Mouse (Mus musculus) heart, adult 2 months (tissue): Measurements from ENCODE around the gene Ntrk3. TPM values are rescaled to one million over a fixed set of nuclear protein-coding genes. Genes with fewer than 3 reads are reported as not detected.

ENCODE experiments used
- DNase-seq, 2 experiments: peaks; one replicate each; pipeline ENCODE4 v3.0.0; 2021
- H3K27ac ChIP-seq: fragments of 200-600 bp; 2 replicates; pipeline ENCODE4 v1.8.1; 2022
- H3K27me3 ChIP-seq: fragments of 200-500 bp; 2 replicates; pipeline ENCODE4 v1.6.1; 2012; ENCODE audit warnings: mild to moderate bottlenecking, low read length, inconsistent platforms, mixed read lengths; ENCODE audit not compliant: control insufficient read depth, insufficient read depth
- H3K36me3 ChIP-seq: fragments of 200-500 bp; 2 replicates; pipeline ENCODE4 v1.6.1; 2012; ENCODE audit warnings: low read length, inconsistent platforms; ENCODE audit not compliant: control insufficient read depth, insufficient read depth
- H3K4me1 ChIP-seq: fragments of 200-500 bp; 2 replicates; pipeline ENCODE4 v1.6.1; 2011; ENCODE audit warnings: low read length; ENCODE audit not compliant: control insufficient read depth, insufficient read depth
- H3K4me3 ChIP-seq: fragments of 200-600 bp; 2 replicates; pipeline ENCODE4 v1.8.1; 2022
- H3K79me2 ChIP-seq: fragments of 200-500 bp; replicated peaks from 2 replicates; pipeline ENCODE4 v1.6.1; 2012; ENCODE audit warnings: mild to moderate bottlenecking, inconsistent platforms, low read length, moderate library complexity, mixed read lengths; ENCODE audit not compliant: control insufficient read depth, insufficient read depth
- H3K9ac ChIP-seq: fragments of 200-500 bp; 2 replicates; pipeline ENCODE4 v1.6.1; 2012; ENCODE audit warnings: low read depth, mild to moderate bottlenecking, control low read depth, inconsistent platforms, low read length, mixed read lengths
- CTCF ChIP-seq: fragments of 200-600 bp; IDR thresholded peaks from 2 replicates; pipeline ENCODE4 v1.8.1; 2022; ENCODE audit warnings: antibody characterized with exemption, mild to moderate bottlenecking, moderate library complexity
- EP300 ChIP-seq: fragments of 200-500 bp; IDR thresholded peaks from 2 replicates; pipeline ENCODE4 v1.6.1; 2011; ENCODE audit warnings: low read depth, low read length, control low read depth; ENCODE audit not compliant: insufficient read depth
- POLR2A ChIP-seq: fragments of 200-500 bp; IDR thresholded peaks from 2 replicates; pipeline ENCODE4 v1.6.1; 2011; ENCODE audit warnings: mild to moderate bottlenecking, low read depth, low read length, control low read depth; ENCODE audit not compliant: insufficient read depth
- WGBS: fragments of 180-500 bp; shearing (Covaris S2); methylation state at CpG from one replicate; pipeline ENCODE4 v1.1.7; 2018; 5-methylcytosine and 5-hydroxymethylcytosine counted together
- intact Hi-C: fragments of 180-260 bp; cut with DNase I; formaldehyde crosslinking; loops from one replicate; pipeline ENCODE4 v1.15.1; 2025
- polyA plus RNA-seq: library from polyadenylated mRNA; depleted of rRNA; stranded (reverse); fragments of >200 nt; gene quantifications from 2 replicates; pipeline ENCODE4 v1.2.3, GENCODE M21; 2012
- total RNA-seq, 2 experiments: library from RNA; stranded (reverse); gene quantifications; 2 replicates each; pipeline ENCODE4 v1.2.3; 2021

Ntrk3 gene
- total and polyA plus RNA-seq, 3 experiments, result 1.4 to 9.1 (median 1.8) TPM

GRCm38 (mm10) chr7:78220949-78221348 is 516.9 kb downstream of the Ntrk3 start:
- H3K4me1 ChIP-seq, result no peaks in the 10 kb centered on the region
- no peak overlapping the region for H3K9ac ChIP-seq
- DNase-seq, result no peak
- H3K27me3 ChIP-seq, result no peaks in the 10 kb centered on the region
- intact Hi-C loops, result no loop called here
- no peak overlapping the region for H3K27ac ChIP-seq
- H3K36me3 ChIP-seq, result no peaks in the 10 kb centered on the region
- WGBS, result 47% methylated on average over 4 of the region's 4 CpGs
- H3K79me2 ChIP-seq, result no peaks in the 10 kb centered on the region
- no peak for TF ChIP-seq POLR2A
- no peak for TF ChIP-seq EP300
- TF ChIP-seq CTCF, result no peak
- no peak overlapping the region for H3K4me3 ChIP-seq

- 20% methylated on average over 17 of the region's 17 CpGs for WGBS
Measured at GRCm38 (mm10) chr7:78190931-78191653, 546.7 kb downstream of the Ntrk3 start.

GRCm38 (mm10) chr7:78185578-78185977 is 552.2 kb downstream of the Ntrk3 start:
- no peak overlapping the region for H3K9ac ChIP-seq
- intact Hi-C loops, result no loop called here
- H3K4me1 ChIP-seq, result no peaks in the 10 kb centered on the region
- H3K79me2 ChIP-seq, result no peaks in the 10 kb centered on the region
- DNase-seq, result no peak
- 63% methylated on average over 4 of the region's 4 CpGs for whole genome bisulfite sequencing
- no peaks in the 10 kb centered on the region for H3K27me3 ChIP-seq
- H3K27ac ChIP-seq, result no peak overlapping the region
- TF ChIP-seq POLR2A, result no peak
- no peak for TF ChIP-seq EP300
- no peak for TF ChIP-seq CTCF
- H3K4me3 ChIP-seq, result no peak overlapping the region
- no peaks in the 10 kb centered on the region for H3K36me3 ChIP-seq

More at GRCm38 (mm10) chr7:78190931-78191653, 546.7 kb downstream of the Ntrk3 start:
- Histone ChIP-seq H3K4me1 (no peaks in the 10 kb centered on the region), H3K36me3 (no peaks in the 10 kb centered on the region), H3K9ac (no peak overlapping the region), H3K79me2 (no peaks in the 10 kb centered on the region), H3K4me3 (no peak overlapping the region), H3K27me3 (no peaks in the 10 kb centered on the region), H3K27ac (no peak overlapping the region)
- intact Hi-C loops, result no loop called here
- no peak for TF ChIP-seq POLR2A
- TF ChIP-seq EP300, result no peak
- no peak for TF ChIP-seq CTCF
- DNase-seq, result no peak

GRCm38 (mm10) chr7:78183396-78183795 is 554.4 kb downstream of the Ntrk3 start:
- intact Hi-C loops, result no loop called here
- Histone ChIP-seq H3K27ac (no peak overlapping the region), H3K36me3 (no peaks in the 10 kb centered on the region), H3K79me2 (no peaks in the 10 kb centered on the region), H3K9ac (no peak overlapping the region), H3K4me1 (no peaks in the 10 kb centered on the region), H3K4me3 (no peak overlapping the region), H3K27me3 (no peaks in the 10 kb centered on the region)
- no peak for DNase-seq
- TF ChIP-seq CTCF (no peak), EP300 (no peak), POLR2A (no peak)
- WGBS, result 14% methylated on average over 1 of the region's 1 CpGs

GRCm38 (mm10) chr7:78179996-78180665 is 557.7 kb downstream of the Ntrk3 start:
- Histone ChIP-seq H3K36me3 (no peaks in the 10 kb centered on the region), H3K4me1 (no peaks in the 10 kb centered on the region), H3K79me2 (no peaks in the 10 kb centered on the region), H3K27me3 (no peaks in the 10 kb centered on the region), H3K9ac (no peak overlapping the region), H3K27ac (no peak overlapping the region), H3K4me3 (no peak overlapping the region)
- WGBS, result 65% methylated on average over 4 of the region's 4 CpGs
- no peak for DNase-seq
- intact Hi-C loops, result no loop called here
- TF ChIP-seq CTCF (no peak), EP300 (no peak), POLR2A (no peak)

GRCm38 (mm10) chr7:78172267-78172955 is 565.4 kb downstream of the Ntrk3 start:
- Histone ChIP-seq H3K27ac (no peak overlapping the region), H3K79me2 (no peaks in the 10 kb centered on the region), H3K9ac (no peak overlapping the region), H3K27me3 (no peaks in the 10 kb centered on the region), H3K36me3 (no peaks in the 10 kb centered on the region), H3K4me3 (no peak overlapping the region), H3K4me1 (no peaks in the 10 kb centered on the region)
- no peak for DNase-seq
- intact Hi-C loops, result no loop called here
- WGBS, result 72% methylated on average over 5 of the region's 5 CpGs
- no peak for TF ChIP-seq EP300
- no peak for TF ChIP-seq POLR2A
- TF ChIP-seq CTCF, result no peak
